18 mouse cellular contexts compared by ENCODE assay signal in the genomic region with DNA sequence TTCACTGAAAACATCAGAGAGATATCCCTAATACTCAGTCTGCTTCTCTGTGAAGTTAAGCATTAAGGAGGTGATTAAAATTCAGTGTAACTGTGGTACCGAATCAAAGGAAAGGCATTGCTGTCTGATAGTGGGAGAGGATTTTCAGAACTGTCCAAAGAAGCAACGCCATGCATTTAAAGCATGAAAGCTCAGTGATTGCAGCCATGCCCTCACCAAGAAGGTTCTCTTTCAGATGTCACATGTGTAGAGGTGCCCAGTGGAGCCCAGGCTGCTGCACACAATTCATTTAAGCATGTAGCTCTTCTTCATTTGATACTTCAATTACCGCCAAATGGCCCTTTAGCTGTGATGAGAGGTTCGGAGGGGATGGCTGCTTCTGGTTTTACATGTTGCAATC.
"Had no signal": no experiment of that assay in that cellular context is flagged by ENCODE, and none has a peak within 500 bp of the region (broad histone marks: within the 10 kb centered on the region; RNA-seq: fewer than 3 reads in every experiment).

No protein-coding gene starts in this region.

- ATAC-seq: liver, postnatal 0 days; lung, postnatal 0 days had no signal

- DNase-seq: liver, embryonic 13.5 days; liver, postnatal 0 days; lung, adult 2 months; lung, postnatal 14 days; lung, postnatal 36 days; right cerebral cortex, postnatal 14 days; thymus, adult 2 months; thymus, postnatal 25 days; thymus, postnatal 4 days had no signal

- H3K4me2 ChIP-seq: liver, embryonic 13.5 days; liver, embryonic 15.5 days; lung, embryonic 15.5 days; midbrain, embryonic 12.5 days; neural tube, embryonic 12.5 days; stomach, embryonic 15.5 days had no signal

- H3K9me3 ChIP-seq: liver, embryonic 13.5 days; liver, embryonic 15.5 days; lung, embryonic 15.5 days; midbrain, embryonic 12.5 days; neural tube, embryonic 12.5 days; stomach, embryonic 15.5 days had no signal

- H3K36me3 ChIP-seq: liver, embryonic 13.5 days; liver, embryonic 15.5 days; lung, embryonic 15.5 days; midbrain, embryonic 12.5 days; neural tube, embryonic 12.5 days; stomach, embryonic 15.5 days had no signal

- H3K4me1 ChIP-seq: liver, embryonic 13.5 days; liver, embryonic 15.5 days; lung, embryonic 15.5 days; megakaryocyte, embryonic 14.5 days; midbrain, embryonic 12.5 days; stomach, embryonic 15.5 days had no signal

- H3K27ac ChIP-seq: liver, embryonic 13.5 days; liver, embryonic 15.5 days; lung, embryonic 15.5 days; macrophage; midbrain, embryonic 12.5 days; neural tube, embryonic 12.5 days; stomach, embryonic 15.5 days; stomach, postnatal 0 days had no signal

- H3K9ac ChIP-seq: liver, embryonic 13.5 days; liver, embryonic 15.5 days; liver, postnatal 0 days; lung, embryonic 15.5 days; midbrain, embryonic 12.5 days; neural tube, embryonic 12.5 days; stomach, embryonic 15.5 days had no signal

- H3K27me3 ChIP-seq: liver, embryonic 13.5 days; liver, embryonic 15.5 days; lung, embryonic 15.5 days; megakaryocyte, embryonic 14.5 days; midbrain, embryonic 12.5 days; neural tube, embryonic 12.5 days; stomach, embryonic 15.5 days had no signal

- H3K4me3 ChIP-seq: liver, embryonic 13.5 days; liver, embryonic 15.5 days; lung, embryonic 15.5 days; megakaryocyte, embryonic 14.5 days; midbrain, embryonic 12.5 days; neural tube, embryonic 12.5 days; stomach, embryonic 15.5 days had no signal
